Comparison of ENCODE assay signal across 8 mouse cellular contexts in the genomic region with DNA sequence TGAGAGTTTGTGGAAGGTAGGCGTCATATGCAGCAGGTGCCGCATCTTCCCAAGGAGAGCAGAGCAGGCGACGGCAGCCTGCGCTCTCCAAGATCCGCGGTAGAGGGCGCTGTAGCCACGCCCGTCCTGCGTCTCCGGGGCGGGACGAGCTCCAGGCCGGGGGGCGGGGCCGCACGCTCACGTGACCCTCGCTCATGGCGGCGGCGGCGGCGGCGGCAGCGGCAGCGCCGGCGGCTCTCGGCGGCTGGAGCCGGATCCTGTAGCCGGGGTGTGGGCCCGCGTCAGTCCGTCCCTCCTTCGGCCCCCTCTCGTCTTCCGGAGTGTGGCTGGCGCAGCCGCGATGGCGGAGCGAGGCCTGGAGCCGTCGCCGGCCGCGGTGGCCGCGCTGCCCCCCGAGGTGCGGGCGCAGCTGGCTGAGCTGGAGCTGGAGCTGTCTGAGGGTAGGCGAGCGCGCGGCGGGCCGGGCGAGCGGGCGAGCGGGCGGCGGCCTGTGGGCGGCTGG. TPM values are rescaled to one million over a fixed set of nuclear protein-coding genes. Genes with fewer than 3 reads are reported as not detected.
A peak's percentile ranks its signal among the peaks of the same experiment; 100 is the strongest.
DNase-seq lines count a peak whose midpoint lies in the region; ATAC-seq lines count a peak whose summit lies in the region.

Gene Dip2b (plus strand): TSS at position 195 of the 502 bp plus-strand sequence.

- intact Hi-C loops in gastrocnemius, postnatal 14 days (cut with DNase I; ENCODE audit: low total_unique reads): loop anchor here (2.0 kb wide), 1 partner anchor 90 kb away; no protein-coding TSS in a partner anchor
- intact Hi-C loops in left cerebral cortex, postnatal 10 days (cut with DNase I): loop anchor here (2.0 kb wide), 1 partner anchor 88 kb away; no protein-coding TSS in a partner anchor

- peak; percentile 99 for DNase-seq in adrenal gland, adult 18-20 months (ENCODE audit: low spot score in 2 of 2)
- peak; percentile 96 for DNase-seq in embryo, embryonic 10.5 days (ENCODE audit: low spot score)
- DNase-seq in gastrocnemius, postnatal 14 days: peak; percentile 97
- DNase-seq in left cerebral cortex, postnatal 10 days (ENCODE audit: extremely low spot score in 1 of 2, low spot score in 2 of 2): peak; percentile 90 to 98
- peak; percentile 95 to 97 for DNase-seq in right cerebral cortex, postnatal 10 days (ENCODE audit: low spot score in 2 of 2)
- DNase-seq in urinary bladder, postnatal 25 days (ENCODE audit: low spot score): peak; percentile 100

- peak; percentile 73 for ATAC-seq in inflammation-experienced regulatory T-cells, adult 6 months
- ATAC-seq in megakaryocyte progenitor cell, adult 5-6 weeks (replicated peaks; ENCODE audit: poor library complexity): peak; percentile 80

RNA-seq across cellular contexts. Expression of gene Dip2b, which starts in this region (rescaled TPM):
- total RNA-seq in adrenal gland, adult 18-20 months (2021): 10 to 100 TPM; 13.2 to 13.3 TPM
- total RNA-seq in gastrocnemius, postnatal 14 days (2021): 10 to 100 TPM; 10.8 to 13.2 TPM
- 10 to 100 TPM; 11.5 to 21.3 (median 13.3) TPM for polyA plus RNA-seq in inflammation-experienced regulatory T-cells, adult 6 months (2017; shearing (Covaris generic))
- total RNA-seq in left cerebral cortex, postnatal 10 days (2021): 10 to 100 TPM; 58.0 to 61.8 TPM
- total RNA-seq in megakaryocyte progenitor cell, adult 5-6 weeks (2015): 17.5 and 17.6 TPM in 2 replicates
- 10.2 TPM in 2 replicates for total RNA-seq in megakaryocyte progenitor cell, adult 5-6 weeks (2017)

Comparison
In these comparisons a context has a peak if more than half of its experiments do, and no peak if none do; other contexts are left out.
1. Peak in every context shown above with its lines: DNase-seq and ATAC-seq.